Mouse (Mus musculus) limb, embryonic 12.5 days (tissue): Measurements from ENCODE around the gene D030056L22Rik. TPM values are rescaled to one million over a fixed set of nuclear protein-coding genes. Genes with fewer than 3 reads are reported as not detected.
A peak's percentile ranks its signal among the peaks of the same experiment; 100 is the strongest.

Experiments used
- ATAC-seq: fragments of 200-750 bp; cut with Nextera tagmentation; 2 replicates; pipeline ENCODE4 v1.8.0; 2017; ENCODE audit warnings: low read depth, moderate TSS enrichment; ENCODE audit not compliant: insufficient number of reproducible peaks, insufficient read depth, low FRiP score, low TSS enrichment
- H3K27ac ChIP-seq: fragments of 300-500 bp; sonication (generic); 2 replicates; pipeline ENCODE4 v1.5.1; 2016; ENCODE audit warnings: mild to moderate bottlenecking, moderate library complexity
- H3K27me3 ChIP-seq: fragments of 300-500 bp; sonication (generic); 2 replicates; pipeline ENCODE4 v1.6.1; 2016; ENCODE audit warnings: mild to moderate bottlenecking, moderate library complexity
- H3K36me3 ChIP-seq: fragments of 300-500 bp; sonication (generic); 2 replicates; pipeline ENCODE4 v1.6.1; 2016; ENCODE audit warnings: mild to moderate bottlenecking, moderate library complexity
- H3K4me1 ChIP-seq: fragments of 300-500 bp; sonication (generic); replicated peaks from 2 replicates; pipeline ENCODE4 v1.6.1; 2016
- H3K4me2 ChIP-seq: fragments of 300-500 bp; sonication (generic); 2 replicates; pipeline ENCODE4 v1.6.1; 2016; ENCODE audit warnings: mild to moderate bottlenecking, moderate library complexity
- H3K4me3 ChIP-seq: fragments of 300-500 bp; sonication (generic); replicated peaks from 2 replicates; pipeline ENCODE4 v1.5.1; 2016; ENCODE audit warnings: mild to moderate bottlenecking
- H3K9ac ChIP-seq: fragments of 300-500 bp; sonication (generic); replicated peaks from 2 replicates; pipeline ENCODE4 v1.6.1; 2016; ENCODE audit warnings: mild to moderate bottlenecking, moderate library complexity
- H3K9me3 ChIP-seq: fragments of 300-500 bp; sonication (generic); 2 replicates; pipeline ENCODE4 v1.6.1; 2016; ENCODE audit warnings: mild to moderate bottlenecking, moderate library complexity
- WGBS: fragments of 180-500 bp; shearing (Covaris S2); methylation state at CpG from one replicate; pipeline ENCODE4 v1.1.7; 2016; 5-methylcytosine and 5-hydroxymethylcytosine counted together
- polyA plus RNA-seq: library from polyadenylated mRNA; unstranded; fragments of >200 nt; fragmentation: Nextera tagmentation; extraction: Ambion mirVana; gene quantifications from 2 replicates; pipeline ENCODE4 v1.2.1, GENCODE M21; 2016

D030056L22Rik gene
- 39.6 and 39.7 TPM in 2 replicates for polyA plus RNA-seq

DNA sequence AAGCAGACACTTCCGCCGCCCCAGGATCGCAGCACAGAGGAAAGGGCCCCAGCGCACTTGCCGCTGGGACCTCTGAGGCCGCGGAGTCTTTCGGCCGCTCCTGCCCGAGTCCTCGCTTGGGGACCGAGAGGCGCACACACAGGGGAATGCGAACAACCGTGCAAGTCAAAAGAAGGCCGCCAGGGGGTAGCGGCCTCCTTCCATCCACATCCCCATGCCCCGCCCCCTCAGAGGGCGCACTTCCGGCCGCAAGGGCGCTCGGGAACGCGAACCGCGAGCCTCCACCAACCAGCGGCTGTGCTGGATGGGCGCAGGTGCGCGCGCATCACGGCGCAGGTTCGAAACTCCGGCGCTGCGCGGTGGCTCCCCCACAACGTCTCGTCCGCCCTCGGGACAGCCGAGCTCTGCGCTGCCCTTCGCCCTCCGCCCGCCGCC, at the start of gene D030056L22Rik:
TSS of gene D030056L22Rik (plus strand) at position 328 of the 435 bp plus-strand sequence.
- WGBS: under 1% methylated on average over 49 of the region's 49 CpGs
- peak within 1 kb of the TSS; percentile 75 for H3K4me2 ChIP-seq
- peak within 1 kb of the TSS; percentile 88 for H3K9ac ChIP-seq
- peaks cover 21% of the 10 kb centered on the region for H3K4me1 ChIP-seq
- peaks cover 6% of the 10 kb centered on the region; the same call in 1 of the 2 replicates for H3K36me3 ChIP-seq
- H3K9me3 ChIP-seq: no peaks in the 10 kb centered on the region
- ATAC-seq: peak; percentile 97
- H3K27ac ChIP-seq: peak within 1 kb of the TSS; percentile 92
- H3K4me3 ChIP-seq: peak within 1 kb of the TSS; percentile 94
- H3K27me3 ChIP-seq: no peaks in the 10 kb centered on the region

DNA sequence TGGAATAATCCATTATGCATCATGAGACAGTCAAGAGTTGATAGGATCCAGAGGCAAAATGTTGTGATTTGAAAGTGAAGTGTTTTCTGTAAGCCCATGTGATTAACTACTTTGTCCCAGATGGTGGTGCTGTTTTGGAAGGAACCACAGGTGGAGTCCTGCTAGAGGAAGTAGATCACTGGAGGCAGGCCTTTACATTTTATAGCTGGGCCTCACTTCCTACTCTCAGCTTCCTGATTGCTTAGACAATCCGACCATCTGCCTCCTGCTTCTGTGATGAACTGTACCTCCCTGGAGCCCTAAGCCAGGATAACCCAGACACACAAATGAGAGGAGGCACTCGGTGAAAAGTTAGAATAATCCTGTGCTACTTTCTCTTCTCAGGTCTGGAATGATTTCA, 49.1 kb upstream of the D030056L22Rik start:
- ATAC-seq: no peak
- 63% methylated on average over 2 of the region's 2 CpGs for WGBS
- Histone ChIP-seq H3K27ac (no peak overlapping the region), H3K4me1 (no peaks in the 10 kb centered on the region), H3K9ac (no peak overlapping the region), H3K4me3 (no peak overlapping the region), H3K36me3 (no peaks in the 10 kb centered on the region), H3K27me3 (no peaks in the 10 kb centered on the region), H3K4me2 (no peak overlapping the region), H3K9me3 (no peaks in the 10 kb centered on the region)

DNA sequence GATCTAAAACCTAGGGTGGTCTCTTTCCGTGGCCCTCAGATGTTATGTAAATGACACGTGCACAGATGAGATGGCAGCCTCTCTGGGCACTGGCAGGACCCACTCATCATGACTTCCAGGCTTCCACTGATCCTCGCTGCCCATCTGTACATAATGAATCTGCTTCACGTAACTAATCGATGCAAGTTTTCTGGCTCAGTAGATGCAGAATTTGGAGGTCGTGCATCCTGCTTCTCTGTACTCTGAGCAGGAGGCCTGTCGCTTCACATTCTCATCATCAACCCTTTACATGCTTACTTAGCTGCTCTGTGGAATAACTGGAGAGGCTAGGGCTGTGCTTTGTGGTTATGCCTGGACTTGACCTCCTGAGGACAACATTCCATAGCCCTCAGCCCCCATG, 46.0 kb upstream of the D030056L22Rik start:
- Histone ChIP-seq H3K27ac (no peak overlapping the region), H3K4me1 (peaks cover 3% of the 10 kb centered on the region), H3K4me2 (no peak overlapping the region), H3K9ac (no peak overlapping the region), H3K9me3 (no peaks in the 10 kb centered on the region), H3K27me3 (no peaks in the 10 kb centered on the region), H3K36me3 (no peaks in the 10 kb centered on the region), H3K4me3 (no peak overlapping the region)
- ATAC-seq: no peak
- WGBS: 89% methylated on average over 7 of the region's 7 CpGs

DNA sequence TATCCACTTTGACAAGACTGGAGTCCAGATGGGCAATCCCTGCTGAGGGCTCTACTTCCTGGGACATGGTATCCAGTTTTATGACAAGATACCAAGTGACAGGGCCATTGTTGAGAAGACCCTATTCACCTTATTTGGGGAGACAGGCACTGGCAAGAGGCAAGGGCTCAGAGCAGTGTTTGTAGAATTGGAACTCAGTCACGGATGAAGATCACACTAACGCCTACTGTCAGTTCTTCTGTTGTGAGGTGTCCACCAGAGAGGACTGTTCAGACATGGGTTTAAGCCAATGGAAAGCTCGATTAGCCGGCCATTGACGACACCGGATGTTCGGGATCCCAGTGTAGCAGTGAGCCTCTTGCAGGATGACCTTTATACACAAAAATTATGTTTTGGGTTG, 43.4 kb upstream of the D030056L22Rik start:
- no peaks in the 10 kb centered on the region for H3K27me3 ChIP-seq
- H3K4me1 ChIP-seq: peaks cover 19% of the 10 kb centered on the region
- no peaks in the 10 kb centered on the region for H3K9me3 ChIP-seq
- no peak for ATAC-seq
- H3K27ac ChIP-seq: no peak overlapping the region
- no peak overlapping the region for H3K4me2 ChIP-seq
- H3K36me3 ChIP-seq: no peaks in the 10 kb centered on the region
- 95% methylated on average over 7 of the region's 7 CpGs for WGBS
- no peak overlapping the region for H3K4me3 ChIP-seq
- no peak overlapping the region for H3K9ac ChIP-seq

DNA sequence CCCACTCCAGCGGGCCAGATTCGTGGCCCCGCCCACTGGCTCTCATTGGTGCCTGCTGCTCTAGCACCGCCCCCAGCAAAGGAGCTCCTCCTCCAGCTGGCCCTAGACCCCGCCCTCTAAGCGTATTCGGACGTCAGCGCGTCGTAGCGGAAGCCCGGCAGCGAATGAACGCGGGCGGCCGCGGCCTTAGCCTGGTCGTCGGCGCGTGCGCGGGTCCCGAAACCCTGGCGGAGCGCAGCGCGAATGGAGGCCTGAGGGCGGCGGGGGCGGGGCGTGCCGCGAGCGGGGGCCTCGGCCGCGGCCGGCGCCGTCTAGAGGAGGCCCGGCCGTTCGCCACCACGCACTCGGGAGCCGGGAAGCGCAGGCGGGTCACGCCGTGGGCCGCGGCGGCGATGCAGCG, 42.4 kb upstream of the D030056L22Rik start, which contains the start of gene Carnmt1:
TSS of gene Carnmt1 (plus strand) at position 157 of the 400 bp plus-strand sequence.
- Histone ChIP-seq H3K36me3 (no peaks in the 10 kb centered on the region), H3K27ac (peak within 1 kb of the TSS; percentile 90), H3K9ac (peak within 1 kb of the TSS; percentile 92), H3K4me3 (peak within 1 kb of the TSS; percentile 80), H3K27me3 (no peaks in the 10 kb centered on the region), H3K4me1 (peaks cover 19% of the 10 kb centered on the region), H3K4me2 (peak within 1 kb of the TSS; percentile 75), H3K9me3 (no peaks in the 10 kb centered on the region)
- ATAC-seq: peak; percentile 99
- WGBS: under 1% methylated on average over 53 of the region's 58 CpGs

DNA sequence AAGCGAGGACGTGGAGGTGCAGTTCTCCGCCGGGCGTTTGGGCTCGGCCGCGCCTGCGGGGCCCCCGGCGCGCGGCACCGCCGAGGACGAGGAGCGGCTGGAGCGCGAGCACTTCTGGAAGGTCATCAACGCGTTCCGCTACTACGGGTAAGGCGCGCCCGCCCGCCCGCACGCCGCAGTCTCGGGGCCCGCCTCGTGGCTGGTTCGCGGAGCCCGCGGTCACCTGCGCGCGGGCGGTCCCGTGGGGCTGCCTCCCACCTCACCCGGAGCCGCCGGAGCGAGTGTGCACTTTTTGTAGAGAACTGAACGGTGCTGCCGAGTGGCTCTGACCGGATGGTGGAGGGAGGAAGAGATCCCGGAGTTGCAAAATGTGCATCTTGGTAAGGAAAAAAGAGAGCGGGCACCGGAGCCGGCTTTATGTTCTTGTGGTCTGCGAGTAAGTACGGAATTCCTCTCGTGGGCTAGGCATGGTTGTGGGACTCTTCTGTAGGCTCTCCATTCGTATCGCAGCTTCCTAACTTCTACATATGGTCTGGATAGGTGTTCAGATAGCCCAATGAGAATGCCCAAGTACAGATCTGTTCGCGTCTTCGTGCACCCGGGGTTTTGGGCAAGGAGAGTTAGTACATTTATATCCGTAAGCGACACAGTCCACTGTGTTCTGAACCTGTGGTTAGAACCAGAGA, 41.8 kb upstream of the D030056L22Rik start:
- Histone ChIP-seq H3K27ac (peak overlapping the region; percentile 90), H3K4me1 (peaks cover 19% of the 10 kb centered on the region), H3K4me3 (peak overlapping the region; percentile 80), H3K9ac (peak overlapping the region; percentile 92), H3K9me3 (no peaks in the 10 kb centered on the region), H3K27me3 (no peaks in the 10 kb centered on the region), H3K36me3 (no peaks in the 10 kb centered on the region), H3K4me2 (peak overlapping the region; percentile 75)
- 1% methylated on average over 47 of the region's 64 CpGs for WGBS
- peak; percentile 54 for ATAC-seq

DNA sequence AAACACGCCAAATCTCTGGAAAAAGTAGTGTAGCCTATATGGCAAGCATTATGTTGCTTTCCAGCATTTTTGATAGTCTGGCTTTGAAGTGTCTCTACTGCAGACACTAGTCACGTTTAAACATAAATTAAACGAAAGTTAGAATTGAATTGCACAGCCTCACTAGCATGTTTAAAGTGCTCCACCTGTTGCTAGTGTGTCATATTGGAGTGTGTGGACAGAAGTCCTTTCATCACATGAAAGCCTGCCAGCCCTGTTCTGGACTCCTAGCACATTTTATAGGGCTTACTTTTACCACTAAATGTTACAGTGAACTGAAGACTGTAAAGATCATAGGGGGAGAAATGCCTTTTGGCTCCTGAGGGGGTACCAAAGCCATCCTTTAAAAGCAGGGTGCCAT, 40.5 kb upstream of the D030056L22Rik start:
- Histone ChIP-seq H3K4me1 (peaks cover 19% of the 10 kb centered on the region), H3K9ac (no peak overlapping the region), H3K27ac (no peak overlapping the region), H3K4me3 (peak overlapping the region; percentile 80), H3K36me3 (no peaks in the 10 kb centered on the region), H3K4me2 (peak overlapping the region; percentile 75), H3K27me3 (no peaks in the 10 kb centered on the region), H3K9me3 (no peaks in the 10 kb centered on the region)
- no peak for ATAC-seq
- 68% methylated on average over 3 of the region's 3 CpGs for WGBS

DNA sequence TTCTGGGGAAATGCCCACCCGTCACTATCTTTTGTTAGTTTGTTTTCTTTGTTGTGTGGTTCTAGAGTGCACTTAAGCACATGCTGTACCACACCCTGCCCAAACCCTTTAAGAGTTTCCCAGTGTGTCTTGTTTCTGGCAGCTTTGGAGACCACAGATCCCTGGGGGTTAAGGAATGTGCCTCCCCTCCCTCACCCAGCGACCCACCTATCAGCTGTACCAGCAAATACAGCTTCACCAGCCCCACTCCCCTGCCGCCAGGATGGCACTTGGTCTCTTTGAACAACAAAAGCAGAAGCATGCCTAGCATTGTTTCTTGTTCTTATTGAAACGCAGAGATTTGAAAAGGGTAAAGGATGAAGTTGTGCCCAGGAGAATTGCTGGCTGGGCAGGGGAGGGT, 39.9 kb upstream of the D030056L22Rik start:
- 38% methylated on average over 4 of the region's 4 CpGs for WGBS

DNA sequence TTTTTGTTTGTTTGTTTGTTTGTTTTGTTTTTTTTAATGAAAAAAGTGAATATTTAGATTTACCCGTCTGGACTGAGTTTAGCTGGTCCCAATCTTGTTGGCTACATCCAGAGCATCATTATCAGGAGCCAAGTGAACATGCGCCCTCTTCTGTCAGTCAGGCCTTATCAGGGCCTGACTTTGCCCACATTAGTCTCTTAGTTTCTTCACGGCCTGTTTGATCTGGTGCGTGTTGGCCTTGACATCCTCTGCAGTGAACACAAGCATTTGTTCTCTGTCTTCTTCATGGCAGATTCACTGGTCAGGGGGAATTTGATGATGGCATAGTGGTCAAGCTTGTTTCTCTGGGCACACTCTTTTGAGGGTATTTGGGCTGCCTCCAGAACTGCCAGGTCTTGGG, 30.9 kb upstream of the D030056L22Rik start:
- Histone ChIP-seq H3K27me3 (no peaks in the 10 kb centered on the region), H3K4me1 (no peaks in the 10 kb centered on the region), H3K4me3 (no peak overlapping the region), H3K27ac (no peak overlapping the region), H3K9me3 (no peaks in the 10 kb centered on the region), H3K9ac (no peak overlapping the region), H3K36me3 (peaks cover 23% of the 10 kb centered on the region), H3K4me2 (no peak overlapping the region)
- WGBS: 92% methylated on average over 4 of the region's 4 CpGs
- ATAC-seq: no peak

More for the DNA sequence above, 39.9 kb upstream of the D030056L22Rik start:
- peaks cover 19% of the 10 kb centered on the region for H3K4me1 ChIP-seq
- ATAC-seq: no peak
- H3K4me3 ChIP-seq: no peak overlapping the region; the same call in 1 of the 2 replicates
- no peak overlapping the region for H3K27ac ChIP-seq
- H3K4me2 ChIP-seq: peak overlapping the region; percentile 75
- H3K36me3 ChIP-seq: no peaks in the 10 kb centered on the region
- no peaks in the 10 kb centered on the region for H3K9me3 ChIP-seq
- H3K27me3 ChIP-seq: no peaks in the 10 kb centered on the region
- no peak overlapping the region for H3K9ac ChIP-seq

DNA sequence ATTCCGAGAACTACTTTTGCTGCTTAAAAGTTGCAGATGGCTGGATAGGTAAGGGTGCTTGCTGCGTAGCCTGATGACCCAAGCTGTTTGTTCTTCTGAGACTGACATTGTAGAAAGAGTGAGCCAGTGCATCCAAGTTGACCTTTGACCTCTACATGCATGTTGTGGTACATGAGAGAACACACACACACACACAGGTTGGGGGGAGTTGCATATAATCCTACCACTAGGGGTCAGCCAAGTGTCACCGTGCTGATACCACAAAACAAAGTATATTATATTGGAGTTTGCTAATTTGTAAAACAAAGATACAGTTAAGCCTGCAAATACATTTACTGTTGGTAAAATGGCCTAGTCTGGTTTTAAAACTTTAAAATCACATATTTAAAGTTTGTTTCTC, 25.4 kb upstream of the D030056L22Rik start:
- Histone ChIP-seq H3K4me2 (no peak overlapping the region), H3K9ac (no peak overlapping the region), H3K9me3 (no peaks in the 10 kb centered on the region), H3K27ac (no peak overlapping the region), H3K4me3 (no peak overlapping the region), H3K36me3 (peaks cover 2% of the 10 kb centered on the region), H3K27me3 (no peaks in the 10 kb centered on the region), H3K4me1 (no peaks in the 10 kb centered on the region)
- ATAC-seq: no peak
- WGBS: 78% methylated on average over 3 of the region's 3 CpGs

DNA sequence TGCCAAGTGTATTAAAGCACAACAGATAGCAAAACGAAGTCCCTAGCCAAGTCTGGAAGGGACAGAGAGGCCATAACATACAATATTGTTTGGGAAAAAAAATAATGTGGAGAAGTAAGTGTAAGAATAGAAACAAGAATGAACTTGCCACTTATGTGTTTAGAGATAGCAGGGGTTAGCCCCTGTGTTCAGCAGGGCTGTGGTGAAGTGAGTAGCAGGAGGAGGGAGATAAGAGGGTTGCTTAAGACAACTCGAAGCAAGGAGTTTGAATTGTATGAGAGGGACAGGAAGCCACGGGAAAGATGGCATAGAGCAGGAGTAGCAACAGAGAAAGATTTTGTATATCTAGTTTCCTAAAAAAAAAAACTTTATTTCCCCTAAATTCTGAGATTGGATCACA, 20.8 kb upstream of the D030056L22Rik start:
- Histone ChIP-seq H3K36me3 (peaks cover 16% of the 10 kb centered on the region), H3K4me2 (no peak overlapping the region), H3K9me3 (no peaks in the 10 kb centered on the region), H3K27ac (no peak overlapping the region), H3K4me3 (no peak overlapping the region), H3K27me3 (no peaks in the 10 kb centered on the region), H3K9ac (no peak overlapping the region), H3K4me1 (no peaks in the 10 kb centered on the region)
- 87% methylated on average over 3 of the region's 3 CpGs for WGBS
- no peak for ATAC-seq

DNA sequence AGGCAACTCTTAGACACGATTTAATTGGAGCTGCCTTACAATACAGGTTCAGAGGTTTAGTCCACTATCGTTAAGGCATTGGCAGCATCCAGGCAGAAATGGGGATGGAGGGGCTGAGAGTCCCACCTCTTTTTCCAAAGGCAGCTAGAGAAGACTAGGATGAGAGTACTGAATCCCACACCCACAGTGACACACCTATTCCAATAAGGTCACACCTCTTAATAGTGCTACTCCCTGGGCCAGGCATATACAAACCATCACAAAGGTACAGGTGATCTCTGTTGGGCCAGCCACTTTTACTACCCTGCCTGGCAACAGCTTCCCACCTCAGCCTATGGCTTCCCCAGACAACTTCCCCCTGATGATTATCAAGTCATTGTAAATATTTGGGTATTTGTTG, 20.2 kb upstream of the D030056L22Rik start:
- Histone ChIP-seq H3K9ac (no peak overlapping the region), H3K27ac (no peak overlapping the region), H3K4me2 (no peak overlapping the region), H3K4me3 (no peak overlapping the region), H3K27me3 (no peaks in the 10 kb centered on the region), H3K4me1 (no peaks in the 10 kb centered on the region), H3K36me3 (peaks cover 16% of the 10 kb centered on the region), H3K9me3 (no peaks in the 10 kb centered on the region)
- WGBS: 89% methylated on average over 2 of the region's 2 CpGs
- no peak for ATAC-seq
